Mouse (Mus musculus): ENCODE data around the gene Rad54l2. TPM values are rescaled to one million over a fixed set of nuclear protein-coding genes. Genes with fewer than 3 reads are reported as not detected.

The Rad54l2 gene
- polyA plus RNA-seq, 1 experiment from 2014 or later: 5.2 TPM

- H3K27ac ChIP-seq (replicated peaks; ENCODE audit: low read depth, low read length): no peak overlapping the region
- WGBS: 83% methylated on average over 1 of the region's 1 CpGs
- H3K9me3 ChIP-seq (replicated peaks; ENCODE audit: control insufficient read depth, low read length): no peaks in the 10 kb centered on the region
- no peak overlapping the region for H3K4me2 ChIP-seq (ENCODE audit: low read depth, low read length)
- H3K4me1 ChIP-seq (ENCODE audit: control insufficient read depth, insufficient read depth, low read length): peaks cover 4% of the 10 kb centered on the region
- ATAC-seq (replicated peaks; ENCODE audit: insufficient number of reproducible peaks, low FRiP score, low TSS enrichment, low read depth): no peak
- H3K27me3 ChIP-seq (ENCODE audit: control insufficient read depth, insufficient read depth, low read length): peaks cover 13% of the 10 kb centered on the region
- no peaks in the 10 kb centered on the region for H3K36me3 ChIP-seq (replicated peaks; ENCODE audit: control insufficient read depth, insufficient read depth, low read depth, low read length)
- DNase-seq (ENCODE audit: low spot score): peak; percentile 12
- H3K4me3 ChIP-seq (ENCODE audit: low read depth, low read length): no peak overlapping the region
- no peak overlapping the region for H3K9ac ChIP-seq (replicated peaks; ENCODE audit: low read length)
Observed at GRCm38 (mm10) chr9:106652720-106653119, 136.3 kb downstream of the Rad54l2 start.

GRCm38 (mm10) chr9:106647226-106647625 is 141.8 kb downstream of the Rad54l2 start:
- no peaks in the 10 kb centered on the region for H3K36me3 ChIP-seq (replicated peaks; ENCODE audit: control insufficient read depth, insufficient read depth, low read depth, low read length)
- H3K27me3 ChIP-seq (ENCODE audit: control insufficient read depth, insufficient read depth, low read length): no peaks in the 10 kb centered on the region
- 75% methylated on average over 27 of the region's 27 CpGs for WGBS
- H3K27ac ChIP-seq (replicated peaks; ENCODE audit: low read depth, low read length): no peak overlapping the region
- H3K4me3 ChIP-seq (ENCODE audit: low read depth, low read length): no peak overlapping the region
- DNase-seq (ENCODE audit: low spot score): no peak
- no peak overlapping the region for H3K4me2 ChIP-seq (ENCODE audit: low read depth, low read length)
- H3K4me1 ChIP-seq (ENCODE audit: control insufficient read depth, insufficient read depth, low read length): no peaks in the 10 kb centered on the region
- no peaks in the 10 kb centered on the region for H3K9me3 ChIP-seq (replicated peaks; ENCODE audit: control insufficient read depth, low read length)
- ATAC-seq (replicated peaks; ENCODE audit: insufficient number of reproducible peaks, low FRiP score, low TSS enrichment, low read depth): no peak
- no peak overlapping the region for H3K9ac ChIP-seq (replicated peaks; ENCODE audit: low read length)

GRCm38 (mm10) chr9:106645684-106646271 is 143.2 kb downstream of the Rad54l2 start:
- Histone ChIP-seq H3K27me3 (ENCODE audit: control insufficient read depth, insufficient read depth, low read length) (no peaks in the 10 kb centered on the region), H3K9ac (replicated peaks; ENCODE audit: low read length) (no peak overlapping the region), H3K36me3 (replicated peaks; ENCODE audit: control insufficient read depth, insufficient read depth, low read depth, low read length) (no peaks in the 10 kb centered on the region), H3K9me3 (replicated peaks; ENCODE audit: control insufficient read depth, low read length) (no peaks in the 10 kb centered on the region), H3K4me1 (ENCODE audit: control insufficient read depth, insufficient read depth, low read length) (no peaks in the 10 kb centered on the region), H3K4me2 (ENCODE audit: low read depth, low read length) (no peak overlapping the region), H3K27ac (replicated peaks; ENCODE audit: low read depth, low read length) (no peak overlapping the region), H3K4me3 (ENCODE audit: low read depth, low read length) (no peak overlapping the region)
- no peak for DNase-seq (ENCODE audit: low spot score)
- no peak for ATAC-seq (replicated peaks; ENCODE audit: insufficient number of reproducible peaks, low FRiP score, low TSS enrichment, low read depth)
- WGBS: 80% methylated on average over 9 of the region's 9 CpGs

- Histone ChIP-seq H3K36me3 (replicated peaks; ENCODE audit: control insufficient read depth, insufficient read depth, low read depth, low read length) (no peaks in the 10 kb centered on the region), H3K4me1 (ENCODE audit: control insufficient read depth, insufficient read depth, low read length) (no peaks in the 10 kb centered on the region), H3K9ac (replicated peaks; ENCODE audit: low read length) (no peak overlapping the region), H3K4me2 (ENCODE audit: low read depth, low read length) (no peak overlapping the region), H3K9me3 (replicated peaks; ENCODE audit: control insufficient read depth, low read length) (no peaks in the 10 kb centered on the region), H3K4me3 (ENCODE audit: low read depth, low read length) (no peak overlapping the region), H3K27me3 (ENCODE audit: control insufficient read depth, insufficient read depth, low read length) (no peaks in the 10 kb centered on the region), H3K27ac (replicated peaks; ENCODE audit: low read depth, low read length) (no peak overlapping the region)
- no peak for DNase-seq (ENCODE audit: low spot score)
- 67% methylated on average over 6 of the region's 6 CpGs for WGBS
- no peak; the same call in 1 of the 2 replicates for ATAC-seq (replicated peaks; ENCODE audit: insufficient number of reproducible peaks, low FRiP score, low TSS enrichment, low read depth)
Observed at GRCm38 (mm10) chr9:106643787-106644186, 145.2 kb downstream of the Rad54l2 start.

GRCm38 (mm10) chr9:106643128-106643527 is 145.9 kb downstream of the Rad54l2 start:
- no peak; the same call in 1 of the 2 replicates for ATAC-seq (replicated peaks; ENCODE audit: insufficient number of reproducible peaks, low FRiP score, low TSS enrichment, low read depth)
- 30% methylated on average over 7 of the region's 7 CpGs for WGBS

GRCm38 (mm10) chr9:106641346-106641745 is 147.6 kb downstream of the Rad54l2 start:
- H3K4me3 ChIP-seq (ENCODE audit: low read depth, low read length): no peak overlapping the region
- H3K4me2 ChIP-seq (ENCODE audit: low read depth, low read length): no peak overlapping the region
- no peak for ATAC-seq (replicated peaks; ENCODE audit: insufficient number of reproducible peaks, low FRiP score, low TSS enrichment, low read depth)
- H3K9me3 ChIP-seq (replicated peaks; ENCODE audit: control insufficient read depth, low read length): no peaks in the 10 kb centered on the region
- H3K27me3 ChIP-seq (ENCODE audit: control insufficient read depth, insufficient read depth, low read length): no peaks in the 10 kb centered on the region
- no peaks in the 10 kb centered on the region for H3K4me1 ChIP-seq (ENCODE audit: control insufficient read depth, insufficient read depth, low read length)
- no peak overlapping the region for H3K27ac ChIP-seq (replicated peaks; ENCODE audit: low read depth, low read length)
- no peaks in the 10 kb centered on the region for H3K36me3 ChIP-seq (replicated peaks; ENCODE audit: control insufficient read depth, insufficient read depth, low read depth, low read length)
- no peak for DNase-seq (ENCODE audit: low spot score)
- 64% methylated on average over 5 of the region's 5 CpGs for WGBS
- H3K9ac ChIP-seq (replicated peaks; ENCODE audit: low read length): no peak overlapping the region

More at GRCm38 (mm10) chr9:106643128-106643527, 145.9 kb downstream of the Rad54l2 start:
- Histone ChIP-seq H3K9me3 (replicated peaks; ENCODE audit: control insufficient read depth, low read length) (no peaks in the 10 kb centered on the region), H3K4me3 (ENCODE audit: low read depth, low read length) (no peak overlapping the region), H3K36me3 (replicated peaks; ENCODE audit: control insufficient read depth, insufficient read depth, low read depth, low read length) (no peaks in the 10 kb centered on the region), H3K4me1 (ENCODE audit: control insufficient read depth, insufficient read depth, low read length) (no peaks in the 10 kb centered on the region), H3K27ac (replicated peaks; ENCODE audit: low read depth, low read length) (no peak overlapping the region), H3K27me3 (ENCODE audit: control insufficient read depth, insufficient read depth, low read length) (no peaks in the 10 kb centered on the region), H3K9ac (replicated peaks; ENCODE audit: low read length) (no peak overlapping the region), H3K4me2 (ENCODE audit: low read depth, low read length) (no peak overlapping the region)
- peak; percentile 78 for DNase-seq (ENCODE audit: low spot score)

- no peaks in the 10 kb centered on the region for H3K27me3 ChIP-seq (ENCODE audit: control insufficient read depth, insufficient read depth, low read length)
- H3K4me1 ChIP-seq (ENCODE audit: control insufficient read depth, insufficient read depth, low read length): no peaks in the 10 kb centered on the region
- 92% methylated on average over 8 of the region's 8 CpGs for WGBS
- no peaks in the 10 kb centered on the region for H3K9me3 ChIP-seq (replicated peaks; ENCODE audit: control insufficient read depth, low read length)
- DNase-seq (ENCODE audit: low spot score) (no peak), ATAC-seq (replicated peaks; ENCODE audit: insufficient number of reproducible peaks, low FRiP score, low TSS enrichment, low read depth) (no peak)
- no peak overlapping the region for H3K4me3 ChIP-seq (ENCODE audit: low read depth, low read length)
- H3K27ac ChIP-seq (replicated peaks; ENCODE audit: low read depth, low read length): no peak overlapping the region
- no peak overlapping the region for H3K4me2 ChIP-seq (ENCODE audit: low read depth, low read length)
- H3K9ac ChIP-seq (replicated peaks; ENCODE audit: low read length): no peak overlapping the region
- H3K36me3 ChIP-seq (replicated peaks; ENCODE audit: control insufficient read depth, insufficient read depth, low read depth, low read length): no peaks in the 10 kb centered on the region
Observed at GRCm38 (mm10) chr9:106638154-106638553, 150.8 kb downstream of the Rad54l2 start.

Data from embryonic facial prominence, embryonic 11.5 days (tissue).